Mouse (Mus musculus) heart, adult 2 months (tissue): Measurements from ENCODE around the gene Frmpd4.

Experiments used
- CTCF ChIP-seq: fragments of 200-600 bp; IDR thresholded peaks from 2 replicates; pipeline ENCODE4 v1.8.1; 2022; ENCODE audit warnings: antibody characterized with exemption, mild to moderate bottlenecking, moderate library complexity
- EP300 ChIP-seq: fragments of 200-500 bp; IDR thresholded peaks from 2 replicates; pipeline ENCODE4 v1.6.1; 2011; ENCODE audit warnings: low read depth, low read length, control low read depth; ENCODE audit not compliant: insufficient read depth
- POLR2A ChIP-seq: fragments of 200-500 bp; IDR thresholded peaks from 2 replicates; pipeline ENCODE4 v1.6.1; 2011; ENCODE audit warnings: mild to moderate bottlenecking, low read depth, low read length, control low read depth; ENCODE audit not compliant: insufficient read depth

- TF ChIP-seq CTCF: no peak
- TF ChIP-seq EP300: no peak
- TF ChIP-seq POLR2A: no peak
These were observed 18.2 kb upstream of the Frmpd4 start for GRCm38 (mm10) chrX:168595193-168595592.
